Mouse (Mus musculus): ENCODE measurements at regions not wholly inside any gene's neighbourhood (a gene's known extent, or its start where the extent isn't known, plus 50 kb on each side); places are given as distances from the start of the nearest gene placed in this dataset.

DNA sequence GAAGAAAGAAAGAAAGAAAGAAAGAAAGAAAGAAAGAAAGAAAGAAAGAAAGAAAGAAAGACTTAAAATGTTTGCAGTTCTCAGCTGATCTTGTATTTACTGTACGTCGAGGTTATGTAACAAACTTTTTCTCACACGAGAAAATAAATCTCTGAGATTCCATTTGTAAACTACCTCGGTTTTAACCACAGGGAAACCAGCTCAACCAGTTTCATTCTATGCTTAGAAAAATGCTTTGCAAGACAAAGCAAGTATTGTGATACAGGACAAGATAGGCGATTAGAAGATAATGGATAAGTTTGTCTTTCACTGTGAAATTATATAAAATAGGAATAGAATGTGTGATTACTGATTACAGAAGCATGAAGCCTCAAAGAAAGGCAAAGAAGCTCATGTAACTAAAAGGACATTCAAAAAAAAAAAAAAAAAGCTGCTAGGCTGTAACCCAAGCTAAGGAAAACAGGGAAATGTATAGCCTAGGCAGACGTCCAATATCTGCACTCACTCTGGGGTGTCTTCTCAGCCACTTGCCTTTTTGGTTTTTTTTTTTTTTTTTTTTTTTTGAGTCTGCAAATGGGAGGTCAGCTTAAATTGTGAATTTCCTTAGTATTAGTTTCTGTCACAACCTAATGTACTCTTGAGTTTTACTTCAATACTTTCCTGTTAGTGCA lies 368.3 kb downstream of the Efnb2 start:
- ATAC-seq = no peak
- no peaks in the 10 kb centered on the region for H3K36me3 ChIP-seq (ENCODE audit: control insufficient read depth, insufficient read depth)

DNA sequence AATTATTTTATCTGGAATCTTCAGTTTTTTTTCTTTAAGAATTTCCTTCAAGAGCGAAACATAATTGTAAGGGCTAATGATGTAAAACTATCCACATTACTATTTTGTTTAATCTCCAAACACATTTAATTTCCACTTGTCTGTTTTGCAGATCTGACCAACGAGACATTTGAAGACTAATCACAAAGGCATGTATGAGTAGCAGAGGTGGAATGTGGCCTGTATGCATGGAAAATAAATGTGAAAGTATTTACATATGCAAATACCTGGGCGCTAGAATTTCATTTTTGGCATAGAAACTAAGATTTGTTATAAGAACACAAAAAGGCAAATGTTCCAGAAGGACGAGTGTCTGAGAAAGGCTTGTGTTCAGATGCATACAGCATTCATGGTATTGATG lies 375.2 kb downstream of the Efnb2 start:
- Histone ChIP-seq H3K27me3 (replicated peaks; ENCODE audit: control insufficient read depth, insufficient read depth, low read length) (no peaks in the 10 kb centered on the region), H3K27ac (ENCODE audit: low read length) (no peak overlapping the region), H3K36me3 (ENCODE audit: control insufficient read depth, insufficient read depth) (no peaks in the 10 kb centered on the region), H3K9ac (replicated peaks; ENCODE audit: low read depth, low read length) (no peak overlapping the region), H3K4me3 (replicated peaks; ENCODE audit: low read length) (no peak overlapping the region), H3K9me3 (ENCODE audit: control insufficient read depth, low read length) (no peaks in the 10 kb centered on the region), H3K4me2 (ENCODE audit: low read length) (no peak overlapping the region), H3K4me1 (replicated peaks; ENCODE audit: control insufficient read depth, insufficient read depth, low read length) (no peaks in the 10 kb centered on the region)
- no peak for ATAC-seq
- WGBS = 71% methylated on average over 4 of the region's 4 CpGs

More for the DNA sequence above, 368.3 kb downstream of the Efnb2 start:
- Histone ChIP-seq H3K9ac (replicated peaks; ENCODE audit: low read depth, low read length) (no peak overlapping the region), H3K4me2 (ENCODE audit: low read length) (no peak overlapping the region), H3K9me3 (ENCODE audit: control insufficient read depth, low read length) (no peaks in the 10 kb centered on the region), H3K27me3 (replicated peaks; ENCODE audit: control insufficient read depth, insufficient read depth, low read length) (no peaks in the 10 kb centered on the region), H3K27ac (ENCODE audit: low read length) (no peak overlapping the region), H3K4me1 (replicated peaks; ENCODE audit: control insufficient read depth, insufficient read depth, low read length) (no peaks in the 10 kb centered on the region), H3K4me3 (replicated peaks; ENCODE audit: low read length) (no peak overlapping the region)
- 69% methylated on average over 6 of the region's 6 CpGs for WGBS

DNA sequence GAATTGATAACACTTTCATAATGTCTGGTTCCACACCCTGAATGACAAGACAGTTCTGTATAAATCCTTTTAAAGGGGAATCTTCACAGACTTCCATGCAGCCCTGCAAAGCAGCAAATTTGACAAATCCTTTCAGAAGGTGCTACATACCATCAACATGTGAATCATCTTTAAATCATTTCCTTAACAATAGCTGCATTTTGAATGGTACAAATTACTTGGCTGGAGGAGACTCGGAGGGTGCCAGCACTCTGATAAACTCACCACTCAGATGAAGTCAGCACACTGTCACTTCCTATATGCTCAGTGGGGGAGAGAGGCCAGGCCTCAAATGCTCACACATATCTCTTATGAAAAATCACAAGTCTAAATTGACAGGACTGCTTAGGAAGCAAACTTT lies 386.1 kb downstream of the Efnb2 start:
- no peaks in the 10 kb centered on the region for H3K27me3 ChIP-seq (replicated peaks; ENCODE audit: control insufficient read depth, insufficient read depth, low read length)
- 65% methylated on average over 1 of the region's 1 CpGs for WGBS
- ATAC-seq = no peak
- no peak overlapping the region for H3K27ac ChIP-seq (ENCODE audit: low read length)
- H3K4me3 ChIP-seq (replicated peaks; ENCODE audit: low read length) = no peak overlapping the region
- no peaks in the 10 kb centered on the region for H3K9me3 ChIP-seq (ENCODE audit: control insufficient read depth, low read length)
- H3K9ac ChIP-seq (replicated peaks; ENCODE audit: low read depth, low read length) = no peak overlapping the region
- no peaks in the 10 kb centered on the region for H3K36me3 ChIP-seq (ENCODE audit: control insufficient read depth, insufficient read depth)
- no peak overlapping the region for H3K4me2 ChIP-seq (ENCODE audit: low read length)
- no peaks in the 10 kb centered on the region for H3K4me1 ChIP-seq (replicated peaks; ENCODE audit: control insufficient read depth, insufficient read depth, low read length)

DNA sequence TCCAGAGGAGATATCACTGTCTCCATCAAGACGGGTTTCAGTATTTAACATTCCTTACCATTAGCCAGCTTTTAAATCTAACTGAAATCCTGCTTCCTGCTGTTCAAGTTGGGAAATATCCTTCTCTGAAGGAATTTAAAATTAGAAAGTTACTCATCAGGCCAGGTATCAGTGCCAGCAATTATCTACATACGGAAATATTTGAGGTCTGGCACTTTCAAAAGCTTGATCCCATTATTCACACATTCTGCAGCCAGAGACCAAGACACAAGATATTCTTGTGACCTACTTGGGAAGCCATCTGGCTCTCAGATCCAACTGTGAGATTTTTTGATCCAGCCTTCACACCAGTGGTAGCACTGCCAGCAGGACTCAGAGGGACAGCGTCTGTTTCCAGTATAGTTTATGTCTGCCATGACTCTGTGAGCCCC lies 386.8 kb downstream of the Efnb2 start:
- Histone ChIP-seq H3K27me3 (replicated peaks; ENCODE audit: control insufficient read depth, insufficient read depth, low read length) (no peaks in the 10 kb centered on the region), H3K4me3 (replicated peaks; ENCODE audit: low read length) (no peak overlapping the region), H3K9ac (replicated peaks; ENCODE audit: low read depth, low read length) (no peak overlapping the region), H3K4me1 (replicated peaks; ENCODE audit: control insufficient read depth, insufficient read depth, low read length) (no peaks in the 10 kb centered on the region), H3K9me3 (ENCODE audit: control insufficient read depth, low read length) (no peaks in the 10 kb centered on the region), H3K36me3 (ENCODE audit: control insufficient read depth, insufficient read depth) (no peaks in the 10 kb centered on the region), H3K4me2 (ENCODE audit: low read length) (no peak overlapping the region), H3K27ac (ENCODE audit: low read length) (no peak overlapping the region)
- WGBS = 56% methylated on average over 3 of the region's 3 CpGs
- peak; percentile 45; the same call in 1 of the 2 replicates for ATAC-seq

DNA sequence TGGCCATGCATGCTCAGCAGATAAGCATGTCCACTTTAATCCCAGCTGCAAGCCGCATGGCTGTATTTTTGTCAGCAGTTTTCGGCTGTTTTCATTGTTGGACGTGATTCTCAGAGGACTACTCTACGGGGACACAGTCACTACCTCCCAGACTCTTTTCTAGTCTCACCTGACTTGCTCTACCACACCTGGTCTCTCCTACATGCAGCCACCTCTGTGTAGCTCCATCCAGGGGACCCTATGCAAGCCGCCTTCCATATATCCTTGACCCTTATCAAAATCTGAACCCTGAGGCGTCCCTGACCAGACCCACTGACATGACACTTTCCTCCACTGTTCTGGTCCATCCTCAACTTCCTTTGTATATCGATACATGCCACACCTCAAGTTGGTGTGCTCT lies 402.2 kb downstream of the Efnb2 start:
- H3K4me2 ChIP-seq (ENCODE audit: low read length) = no peak overlapping the region
- no peak overlapping the region for H3K27ac ChIP-seq (ENCODE audit: low read length)
- H3K4me1 ChIP-seq (replicated peaks; ENCODE audit: control insufficient read depth, insufficient read depth, low read length) = 0 out of 2 replicates have a peak, but pooled peaks cover 7% of the 10 kb centered on the region
- WGBS = 59% methylated on average over 7 of the region's 7 CpGs
- no peaks in the 10 kb centered on the region for H3K36me3 ChIP-seq (ENCODE audit: control insufficient read depth, insufficient read depth)
- no peaks in the 10 kb centered on the region for H3K9me3 ChIP-seq (ENCODE audit: control insufficient read depth, low read length)
- no peak for ATAC-seq
- H3K27me3 ChIP-seq (replicated peaks; ENCODE audit: control insufficient read depth, insufficient read depth, low read length) = no peaks in the 10 kb centered on the region
- H3K4me3 ChIP-seq (replicated peaks; ENCODE audit: low read length) = no peak overlapping the region
- H3K9ac ChIP-seq (replicated peaks; ENCODE audit: low read depth, low read length) = no peak overlapping the region

DNA sequence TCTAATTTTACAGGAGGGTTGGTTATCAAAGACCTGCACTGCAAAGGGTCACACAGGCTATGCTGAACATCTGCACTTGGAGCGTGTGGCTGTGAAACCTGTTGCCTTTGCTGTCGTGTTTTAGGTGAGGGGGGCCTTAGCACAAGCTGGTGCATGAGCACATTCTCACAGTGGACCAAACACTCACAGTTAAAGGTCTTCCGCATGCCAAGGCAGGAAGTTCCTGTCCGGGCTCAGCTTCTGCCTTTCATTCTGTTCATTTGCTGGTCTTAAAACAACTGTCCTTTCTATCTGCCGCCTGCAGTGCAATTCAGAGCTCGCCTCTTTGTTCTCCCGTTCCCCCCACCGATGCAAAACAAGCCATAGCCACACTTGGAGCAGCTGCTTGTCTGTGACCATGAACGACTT lies 402.8 kb downstream of the Efnb2 start:
- H3K4me3 ChIP-seq (replicated peaks; ENCODE audit: low read length) = no peak overlapping the region
- no peaks in the 10 kb centered on the region for H3K27me3 ChIP-seq (replicated peaks; ENCODE audit: control insufficient read depth, insufficient read depth, low read length)
- no peak for ATAC-seq
- H3K9me3 ChIP-seq (ENCODE audit: control insufficient read depth, low read length) = no peaks in the 10 kb centered on the region; the same call in 1 of the 2 replicates
- no peaks in the 10 kb centered on the region for H3K36me3 ChIP-seq (ENCODE audit: control insufficient read depth, insufficient read depth)
- H3K4me2 ChIP-seq (ENCODE audit: low read length) = 0 out of 2 replicates have a peak overlapping the region, but pooled peaks have one; percentile 3
- no peak overlapping the region for H3K27ac ChIP-seq (ENCODE audit: low read length)
- WGBS = 5% methylated on average over 9 of the region's 9 CpGs
- H3K4me1 ChIP-seq (replicated peaks; ENCODE audit: control insufficient read depth, insufficient read depth, low read length) = 0 out of 2 replicates have a peak, but pooled peaks cover 7% of the 10 kb centered on the region
- no peak overlapping the region for H3K9ac ChIP-seq (replicated peaks; ENCODE audit: low read depth, low read length)

DNA sequence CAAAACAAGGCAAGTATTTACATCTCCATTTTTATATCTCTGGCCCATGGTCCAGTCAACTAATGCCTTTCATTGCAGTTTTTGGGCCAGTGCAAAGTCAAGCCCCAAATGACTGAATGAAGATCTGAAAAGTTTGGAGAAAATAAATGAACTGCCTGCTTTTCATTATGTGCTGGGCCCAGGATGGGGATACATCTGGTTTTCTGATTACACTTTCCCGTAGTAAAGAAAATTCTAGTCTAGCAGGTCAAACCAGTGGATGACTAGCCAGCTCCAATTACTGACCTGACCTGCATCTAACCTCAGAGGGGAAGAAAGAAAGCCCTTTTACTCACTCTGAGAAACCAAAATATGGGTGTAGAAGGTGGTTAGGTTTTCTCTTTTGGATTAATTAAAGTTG lies 404.7 kb downstream of the Efnb2 start:
- Histone ChIP-seq H3K9me3 (ENCODE audit: control insufficient read depth, low read length) (no peaks in the 10 kb centered on the region; the same call in 1 of the 2 replicates), H3K27me3 (replicated peaks; ENCODE audit: control insufficient read depth, insufficient read depth, low read length) (no peaks in the 10 kb centered on the region), H3K36me3 (ENCODE audit: control insufficient read depth, insufficient read depth) (no peaks in the 10 kb centered on the region), H3K27ac (ENCODE audit: low read length) (no peak overlapping the region), H3K4me3 (replicated peaks; ENCODE audit: low read length) (no peak overlapping the region), H3K9ac (replicated peaks; ENCODE audit: low read depth, low read length) (no peak overlapping the region), H3K4me1 (replicated peaks; ENCODE audit: control insufficient read depth, insufficient read depth, low read length) (0 out of 2 replicates have a peak, but pooled peaks cover 7% of the 10 kb centered on the region), H3K4me2 (ENCODE audit: low read length) (no peak overlapping the region)
- 20% methylated on average over 1 of the region's 1 CpGs for WGBS
- ATAC-seq = no peak; the same call in 1 of the 2 replicates

DNA sequence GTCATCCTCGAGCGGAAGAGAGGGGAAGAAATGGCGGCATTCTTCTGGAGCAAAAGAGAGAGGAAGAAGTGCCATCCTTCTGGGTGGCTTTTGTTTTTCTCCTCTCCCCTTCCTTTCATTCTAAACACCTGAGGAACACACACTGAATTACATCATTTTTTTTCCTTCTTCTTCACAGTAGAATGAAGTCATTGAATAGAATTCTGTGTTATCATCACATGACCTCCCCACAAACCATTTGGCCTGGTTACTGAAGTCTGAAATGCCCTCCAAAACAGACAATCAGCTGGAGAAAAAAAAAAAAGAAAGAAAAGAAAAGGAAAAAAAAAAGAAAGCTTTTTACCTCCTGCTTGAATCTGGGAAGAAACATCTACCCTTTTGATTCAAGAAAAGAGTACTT lies 406.6 kb downstream of the Efnb2 start:
- H3K27ac ChIP-seq (ENCODE audit: low read length) = no peak overlapping the region
- H3K4me2 ChIP-seq (ENCODE audit: low read length) = no peak overlapping the region
- 0 out of 2 replicates have a peak, but pooled peaks cover 7% of the 10 kb centered on the region for H3K4me1 ChIP-seq (replicated peaks; ENCODE audit: control insufficient read depth, insufficient read depth, low read length)
- no peak for ATAC-seq
- H3K9ac ChIP-seq (replicated peaks; ENCODE audit: low read depth, low read length) = no peak overlapping the region
- H3K9me3 ChIP-seq (ENCODE audit: control insufficient read depth, low read length) = no peaks in the 10 kb centered on the region; the same call in 1 of the 2 replicates
- WGBS = 87% methylated on average over 3 of the region's 3 CpGs
- H3K27me3 ChIP-seq (replicated peaks; ENCODE audit: control insufficient read depth, insufficient read depth, low read length) = no peaks in the 10 kb centered on the region
- no peak overlapping the region for H3K4me3 ChIP-seq (replicated peaks; ENCODE audit: low read length)
- H3K36me3 ChIP-seq (ENCODE audit: control insufficient read depth, insufficient read depth) = no peaks in the 10 kb centered on the region

DNA sequence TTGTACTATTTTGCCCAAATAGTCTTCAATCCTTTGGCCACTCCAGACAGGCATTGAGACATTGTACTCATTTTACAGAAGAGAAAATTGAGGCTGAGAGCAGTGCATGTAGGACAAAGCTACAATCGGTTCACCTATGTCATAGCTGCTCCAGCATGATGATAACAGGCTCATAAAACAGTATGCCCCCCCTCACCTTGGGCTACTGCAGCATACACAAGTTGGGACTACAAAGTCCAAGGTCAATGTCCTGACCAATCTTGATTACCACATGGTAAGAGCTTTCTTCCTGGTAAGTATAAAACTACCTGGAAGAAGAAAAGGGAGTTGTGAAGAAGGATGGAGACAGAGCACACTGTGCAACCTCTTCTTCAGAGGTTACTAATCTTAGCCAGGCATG lies 416.4 kb downstream of the Efnb2 start:
- H3K4me3 ChIP-seq (replicated peaks; ENCODE audit: low read length) = no peak overlapping the region
- no peak overlapping the region for H3K27ac ChIP-seq (ENCODE audit: low read length)
- H3K36me3 ChIP-seq (ENCODE audit: control insufficient read depth, insufficient read depth) = no peaks in the 10 kb centered on the region
- H3K9me3 ChIP-seq (ENCODE audit: control insufficient read depth, low read length) = no peaks in the 10 kb centered on the region
- H3K9ac ChIP-seq (replicated peaks; ENCODE audit: low read depth, low read length) = no peak overlapping the region
- WGBS = 93% methylated on average over 1 of the region's 1 CpGs
- ATAC-seq = no peak
- no peaks in the 10 kb centered on the region for H3K27me3 ChIP-seq (replicated peaks; ENCODE audit: control insufficient read depth, insufficient read depth, low read length)
- H3K4me1 ChIP-seq (replicated peaks; ENCODE audit: control insufficient read depth, insufficient read depth, low read length) = peaks cover 8% of the 10 kb centered on the region
- H3K4me2 ChIP-seq (ENCODE audit: low read length) = no peak overlapping the region

Data from forebrain, embryonic 16.5 days (tissue).